Mouse (Mus musculus) lung, embryonic 16.5 days (tissue): ENCODE data around the gene Timm44. TPM values are rescaled to one million over a fixed set of nuclear protein-coding genes. Genes with fewer than 3 reads are reported as not detected.

Experiments used
- ATAC-seq: fragments of 200-750 bp; cut with Nextera tagmentation; 2 replicates; pipeline ENCODE4 v1.8.0; 2017; ENCODE audit warnings: low read depth, mild to moderate bottlenecking, moderate library complexity
- H3K27ac ChIP-seq: fragments of 300-500 bp; sonication (generic); 2 replicates; pipeline ENCODE4 v1.5.1; 2014; ENCODE audit warnings: mild to moderate bottlenecking, control low read depth, low read length
- H3K27me3 ChIP-seq: fragments of 300-500 bp; sonication (generic); 2 replicates; pipeline ENCODE4 v1.6.1; 2014; ENCODE audit warnings: low read depth, low read length, mixed read lengths; ENCODE audit not compliant: control insufficient read depth, insufficient read depth
- H3K36me3 ChIP-seq: fragments of 300-500 bp; sonication (generic); 2 replicates; pipeline ENCODE4 v1.6.1; 2014; ENCODE audit warnings: low read length; ENCODE audit not compliant: control insufficient read depth, insufficient read depth
- H3K4me1 ChIP-seq: fragments of 300-500 bp; sonication (generic); replicated peaks from 2 replicates; pipeline ENCODE4 v1.6.1; 2014; ENCODE audit warnings: low read length, mixed read lengths; ENCODE audit not compliant: control insufficient read depth, insufficient read depth
- H3K4me2 ChIP-seq: fragments of 300-500 bp; sonication (generic); 2 replicates; pipeline ENCODE4 v1.6.1; 2014; ENCODE audit warnings: low read depth, low read length, control low read depth
- H3K4me3 ChIP-seq: fragments of 300-500 bp; sonication (generic); 2 replicates; pipeline ENCODE4 v1.5.1; 2014; ENCODE audit warnings: mild to moderate bottlenecking, low read length, control low read depth
- H3K9ac ChIP-seq: fragments of 300-500 bp; sonication (generic); 2 replicates; pipeline ENCODE4 v1.6.1; 2014; ENCODE audit warnings: low read length, control low read depth
- H3K9me3 ChIP-seq: fragments of 300-500 bp; sonication (generic); 2 replicates; pipeline ENCODE4 v1.6.1; 2016; ENCODE audit warnings: low read length; ENCODE audit not compliant: control insufficient read depth
- WGBS: fragments of 180-500 bp; shearing (Covaris S2); extraction: QIAGEN DNeasy Blood & Tissue Kit; methylation state at CpG from one replicate; pipeline ENCODE4 v1.1.7; 2014; 5-methylcytosine and 5-hydroxymethylcytosine counted together
- polyA plus RNA-seq: library from polyadenylated mRNA; unstranded; fragments of >200 nt; fragmentation: Nextera tagmentation; extraction: Ambion mirVana; gene quantifications from 2 replicates; pipeline ENCODE4 v1.2.1, GENCODE M21; 2015

The Timm44 gene
- polyA plus RNA-seq, 1 experiment from 2014 or later = 56.5 TPM

- Histone ChIP-seq H3K9ac (no peak within 1 kb of the TSS), H3K27me3 (no peaks in the 10 kb centered on the region), H3K4me1 (peaks cover 10% of the 10 kb centered on the region; the same call in 1 of the 2 replicates), H3K4me2 (no peak within 1 kb of the TSS), H3K9me3 (no peaks in the 10 kb centered on the region), H3K27ac (no peak within 1 kb of the TSS), H3K4me3 (no peak within 1 kb of the TSS), H3K36me3 (peaks cover 32% of the 10 kb centered on the region)
- no peak for ATAC-seq
- WGBS = 76% methylated on average over 15 of the region's 15 CpGs
Measured at GRCm38 (mm10) chr8:4247951-4248540, 27.7 kb downstream of the Timm44 start, which contains the start of gene Tgfbr3l. Gene Tgfbr3l (plus strand): TSS chr8:4248214.

- Histone ChIP-seq H3K4me1 (peaks cover 6% of the 10 kb centered on the region; the same call in 1 of the 2 replicates), H3K4me2 (no peak overlapping the region), H3K27ac (no peak overlapping the region), H3K4me3 (no peak overlapping the region), H3K9me3 (no peaks in the 10 kb centered on the region), H3K27me3 (no peaks in the 10 kb centered on the region), H3K9ac (no peak overlapping the region), H3K36me3 (peaks cover 32% of the 10 kb centered on the region)
- ATAC-seq = no peak
- whole genome bisulfite sequencing = 84% methylated on average over 8 of the region's 8 CpGs
Measured at GRCm38 (mm10) chr8:4247241-4247640, 28.5 kb downstream of the Timm44 start.

- H3K4me2 ChIP-seq = no peak overlapping the region
- H3K36me3 ChIP-seq = peaks cover 32% of the 10 kb centered on the region
- 93% methylated on average over 11 of the region's 13 CpGs for WGBS
- H3K27ac ChIP-seq = no peak overlapping the region
- no peak overlapping the region for H3K4me3 ChIP-seq
- no peak overlapping the region for H3K9ac ChIP-seq
- H3K27me3 ChIP-seq = no peaks in the 10 kb centered on the region
- no peak for ATAC-seq
- peaks cover 8% of the 10 kb centered on the region for H3K4me1 ChIP-seq
- H3K9me3 ChIP-seq = no peaks in the 10 kb centered on the region
Measured at GRCm38 (mm10) chr8:4245737-4246136, 30.0 kb downstream of the Timm44 start.

- peaks cover 12% of the 10 kb centered on the region for H3K4me1 ChIP-seq
- peaks cover 32% of the 10 kb centered on the region for H3K36me3 ChIP-seq
- H3K4me3 ChIP-seq = no peak overlapping the region
- ATAC-seq = no peak
- no peaks in the 10 kb centered on the region for H3K27me3 ChIP-seq
- no peak overlapping the region for H3K27ac ChIP-seq
- H3K4me2 ChIP-seq = no peak overlapping the region
- no peak overlapping the region for H3K9ac ChIP-seq
- WGBS = 95% methylated on average over 5 of the region's 5 CpGs
- no peaks in the 10 kb centered on the region for H3K9me3 ChIP-seq
Measured at GRCm38 (mm10) chr8:4245061-4245460, 30.7 kb downstream of the Timm44 start.

GRCm38 (mm10) chr8:4239193-4239890 lies 36.4 kb downstream of the Timm44 start:
- Histone ChIP-seq H3K27ac (peak overlapping the region; percentile 88; the same call in 1 of the 2 replicates), H3K27me3 (no peaks in the 10 kb centered on the region), H3K9ac (peak overlapping the region; percentile 85), H3K9me3 (no peaks in the 10 kb centered on the region), H3K36me3 (peaks cover 13% of the 10 kb centered on the region), H3K4me1 (peaks cover 20% of the 10 kb centered on the region), H3K4me2 (peak overlapping the region; percentile 85), H3K4me3 (peak overlapping the region; percentile 80)
- ATAC-seq = peak; percentile 10
- WGBS = 9% methylated on average over 19 of the region's 19 CpGs

- Histone ChIP-seq H3K36me3 (peaks cover 5% of the 10 kb centered on the region), H3K4me2 (peak within 1 kb of the TSS; percentile 85), H3K9me3 (no peaks in the 10 kb centered on the region), H3K27me3 (no peaks in the 10 kb centered on the region), H3K4me1 (peaks cover 20% of the 10 kb centered on the region), H3K9ac (peak within 1 kb of the TSS; percentile 85), H3K27ac (peak within 1 kb of the TSS; percentile 95), H3K4me3 (peak within 1 kb of the TSS; percentile 80)
- ATAC-seq = peak; percentile 96
- WGBS = 0% methylated on average over 54 of the region's 71 CpGs
Measured at GRCm38 (mm10) chr8:4238434-4239192, 37.1 kb downstream of the Timm44 start, which contains the start of the genes Map2k7 and Gm49320. Gene Map2k7 (plus strand): TSS chr8:4238740. Gene Gm49320 (plus strand): TSS chr8:4238865.

- no peak for ATAC-seq
- Histone ChIP-seq H3K4me1 (peaks cover 20% of the 10 kb centered on the region), H3K27ac (peak overlapping the region; percentile 95), H3K9ac (peak overlapping the region; percentile 78), H3K36me3 (no peaks in the 10 kb centered on the region; the same call in 1 of the 2 replicates), H3K4me3 (peak overlapping the region; percentile 80), H3K9me3 (no peaks in the 10 kb centered on the region), H3K27me3 (no peaks in the 10 kb centered on the region), H3K4me2 (peak overlapping the region; percentile 67)
- 19% methylated on average over 15 of the region's 15 CpGs for WGBS
Measured at GRCm38 (mm10) chr8:4237814-4238433, 37.8 kb downstream of the Timm44 start.

GRCm38 (mm10) chr8:4230612-4231351 lies 44.9 kb downstream of the Timm44 start:
- ATAC-seq = peak; percentile 75
- H3K4me2 ChIP-seq = no peak overlapping the region
- 47% methylated on average over 10 of the region's 10 CpGs for WGBS

More at GRCm38 (mm10) chr8:4230612-4231351, 44.9 kb downstream of the Timm44 start:
- Histone ChIP-seq H3K9me3 (no peaks in the 10 kb centered on the region), H3K4me1 (no peaks in the 10 kb centered on the region), H3K36me3 (no peaks in the 10 kb centered on the region), H3K27me3 (peaks cover 7% of the 10 kb centered on the region), H3K4me3 (no peak overlapping the region), H3K27ac (0 out of 2 replicates have a peak overlapping the region, but pooled peaks have one; percentile 36), H3K9ac (no peak overlapping the region)
